Mouse (Mus musculus): ENCODE measurements around the gene Npff. TPM values are rescaled to one million over a fixed set of nuclear protein-coding genes. Genes with fewer than 3 reads are reported as not detected.

Npff gene
- polyA plus RNA-seq, 1 experiment = 0.94 TPM

DNA sequence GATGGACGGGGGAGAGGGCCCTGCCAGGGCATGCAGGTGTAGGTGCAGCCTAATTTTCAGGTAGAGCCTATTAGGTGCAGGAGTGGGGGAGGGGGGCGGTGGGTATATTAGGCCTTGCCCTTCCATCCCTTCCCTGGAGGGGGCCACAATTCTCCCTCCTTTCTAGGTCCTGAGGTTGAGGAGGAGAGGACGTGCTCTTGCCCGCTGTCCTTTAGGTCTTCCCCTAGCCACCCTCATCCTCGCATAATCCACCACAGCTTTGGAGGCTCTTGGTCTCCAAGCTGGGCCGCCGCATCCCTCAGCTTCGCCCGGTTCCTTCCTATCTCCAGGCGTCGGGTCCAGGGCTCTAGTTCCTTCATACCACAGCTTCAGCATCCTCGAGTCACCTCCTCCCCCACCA lies 8.4 kb downstream of the Npff start:
- peaks cover 36% of the 10 kb centered on the region for H3K79me3 ChIP-seq (ENCODE audit: low read depth)
- peak overlapping the region; percentile 88 for H3ac ChIP-seq (ENCODE audit: control insufficient read depth, insufficient read length, low read depth)
- H3K27me3 ChIP-seq (ENCODE audit: control insufficient read depth, insufficient read depth, insufficient read length) = no peaks in the 10 kb centered on the region
- no peak for TF ChIP-seq CTCF (IDR thresholded peaks at IDR 0.05; ENCODE audit: control insufficient read depth, insufficient read depth, insufficient read length)
- no peak for TF ChIP-seq MYOD1 (IDR thresholded peaks at IDR 0.05; ENCODE audit: control insufficient read depth, insufficient read length, low read depth)
- TF ChIP-seq MYOG (IDR thresholded peaks at IDR 0.05; ENCODE audit: control insufficient read depth, extremely low read depth, insufficient read length) = no peak
- TF ChIP-seq CEBPB (IDR thresholded peaks at IDR 0.05; ENCODE audit: low read depth) = no peak
- no peak for TF ChIP-seq FOSL1 (IDR thresholded peaks at IDR 0.05; ENCODE audit: insufficient read depth, low read length, poor library complexity, severe bottlenecking)
- TF ChIP-seq MAX (IDR thresholded peaks at IDR 0.05) = no peak
- no peak for TF ChIP-seq USF1 (IDR thresholded peaks at IDR 0.05; ENCODE audit: low read depth)
- peak overlapping the region; percentile 75 for H3K4me3 ChIP-seq (ENCODE audit: insufficient read depth, poor library complexity, severe bottlenecking)
- H3K36me3 ChIP-seq (ENCODE audit: control insufficient read depth, insufficient read depth) = peaks cover 21% of the 10 kb centered on the region
- H3K79me2 ChIP-seq (ENCODE audit: control insufficient read depth, insufficient read depth) = peaks cover 69% of the 10 kb centered on the region

GRCm38 (mm10) chr15:102515791-102516190 lies 9.0 kb downstream of the Npff start:
- H3ac ChIP-seq (ENCODE audit: control insufficient read depth, insufficient read length, low read depth) = peak overlapping the region; percentile 88
- H3K4me3 ChIP-seq (ENCODE audit: insufficient read depth, poor library complexity, severe bottlenecking) = peak overlapping the region; percentile 75
- H3K27me3 ChIP-seq (ENCODE audit: control insufficient read depth, insufficient read depth, insufficient read length) = no peaks in the 10 kb centered on the region
- peaks cover 35% of the 10 kb centered on the region for H3K79me3 ChIP-seq (ENCODE audit: low read depth)
- peaks cover 66% of the 10 kb centered on the region for H3K79me2 ChIP-seq (ENCODE audit: control insufficient read depth, insufficient read depth)
- no peak for TF ChIP-seq FOSL1 (IDR thresholded peaks at IDR 0.05; ENCODE audit: insufficient read depth, low read length, poor library complexity, severe bottlenecking)
- TF ChIP-seq MYOD1 (IDR thresholded peaks at IDR 0.05; ENCODE audit: control insufficient read depth, insufficient read length, low read depth) = no peak
- no peak for TF ChIP-seq MAX (IDR thresholded peaks at IDR 0.05)
- no peak for TF ChIP-seq MYOG (IDR thresholded peaks at IDR 0.05; ENCODE audit: control insufficient read depth, extremely low read depth, insufficient read length)
- TF ChIP-seq USF1 (IDR thresholded peaks at IDR 0.05; ENCODE audit: low read depth) = no peak
- TF ChIP-seq CTCF (IDR thresholded peaks at IDR 0.05; ENCODE audit: control insufficient read depth, insufficient read depth, insufficient read length) = no peak
- no peak for TF ChIP-seq CEBPB (IDR thresholded peaks at IDR 0.05; ENCODE audit: low read depth)
- peaks cover 16% of the 10 kb centered on the region for H3K36me3 ChIP-seq (ENCODE audit: control insufficient read depth, insufficient read depth)

DNA sequence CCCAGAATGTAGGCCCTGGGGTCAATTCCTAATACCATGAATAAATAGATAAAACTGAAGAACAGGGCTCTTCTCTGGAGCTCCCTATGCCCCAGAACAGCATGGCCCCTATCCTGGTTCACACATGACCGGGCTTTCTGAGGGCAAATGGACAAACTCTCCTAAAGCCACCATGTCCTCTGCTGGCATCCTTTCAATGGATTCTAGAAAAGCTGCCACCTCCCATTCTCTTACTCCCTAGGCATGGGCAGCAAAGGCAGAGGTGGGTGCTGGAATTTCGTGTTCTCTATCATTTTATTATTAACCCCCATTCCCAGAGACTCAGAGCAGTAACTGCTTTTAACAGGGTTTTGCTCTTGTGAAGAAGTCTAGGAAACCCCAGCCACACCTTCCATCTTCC lies 9.5 kb downstream of the Npff start:
- Histone ChIP-seq H3K4me3 (ENCODE audit: insufficient read depth, poor library complexity, severe bottlenecking) (no peak overlapping the region), H3K36me3 (ENCODE audit: control insufficient read depth, insufficient read depth) (peaks cover 10% of the 10 kb centered on the region), H3K79me2 (ENCODE audit: control insufficient read depth, insufficient read depth) (peaks cover 62% of the 10 kb centered on the region), H3K27me3 (ENCODE audit: control insufficient read depth, insufficient read depth, insufficient read length) (no peaks in the 10 kb centered on the region), H3K79me3 (ENCODE audit: low read depth) (peaks cover 30% of the 10 kb centered on the region), H3ac (ENCODE audit: control insufficient read depth, insufficient read length, low read depth) (no peak overlapping the region)
- TF ChIP-seq MYOG (IDR thresholded peaks at IDR 0.05; ENCODE audit: control insufficient read depth, extremely low read depth, insufficient read length) (no peak), MAX (IDR thresholded peaks at IDR 0.05) (no peak), CTCF (IDR thresholded peaks at IDR 0.05; ENCODE audit: control insufficient read depth, insufficient read depth, insufficient read length) (no peak), FOSL1 (IDR thresholded peaks at IDR 0.05; ENCODE audit: insufficient read depth, low read length, poor library complexity, severe bottlenecking) (no peak), USF1 (IDR thresholded peaks at IDR 0.05; ENCODE audit: low read depth) (no peak), CEBPB (IDR thresholded peaks at IDR 0.05; ENCODE audit: low read depth) (no peak), MYOD1 (IDR thresholded peaks at IDR 0.05; ENCODE audit: control insufficient read depth, insufficient read length, low read depth) (no peak)

DNA sequence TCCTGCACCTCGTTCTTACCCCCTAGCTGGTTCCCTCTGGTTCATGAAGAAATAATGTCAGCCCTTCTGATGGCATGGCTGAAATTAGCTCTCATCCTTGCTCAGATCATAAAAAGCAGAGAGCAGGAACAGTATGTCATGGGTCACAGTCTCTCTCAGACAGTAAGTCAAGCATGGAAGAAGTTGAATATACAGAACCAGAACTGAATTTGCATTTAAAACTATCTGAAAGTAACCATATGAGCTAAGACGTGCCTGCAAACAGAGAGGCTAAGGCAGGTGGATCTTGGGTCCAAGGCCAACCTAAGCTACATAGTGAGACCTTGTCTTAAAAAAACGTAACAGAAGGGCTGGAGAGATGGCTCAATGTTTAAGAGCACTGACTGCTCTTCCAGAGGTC lies 11.7 kb downstream of the Npff start:
- TF ChIP-seq USF1 (IDR thresholded peaks at IDR 0.05; ENCODE audit: low read depth) (no peak), MYOD1 (IDR thresholded peaks at IDR 0.05; ENCODE audit: control insufficient read depth, insufficient read length, low read depth) (no peak), MAX (IDR thresholded peaks at IDR 0.05) (no peak), FOSL1 (IDR thresholded peaks at IDR 0.05; ENCODE audit: insufficient read depth, low read length, poor library complexity, severe bottlenecking) (no peak), CTCF (IDR thresholded peaks at IDR 0.05; ENCODE audit: control insufficient read depth, insufficient read depth, insufficient read length) (no peak), CEBPB (IDR thresholded peaks at IDR 0.05; ENCODE audit: low read depth) (no peak), MYOG (IDR thresholded peaks at IDR 0.05; ENCODE audit: control insufficient read depth, extremely low read depth, insufficient read length) (no peak)
- H3K4me3 ChIP-seq (ENCODE audit: insufficient read depth, poor library complexity, severe bottlenecking) = no peak overlapping the region
- no peaks in the 10 kb centered on the region for H3K27me3 ChIP-seq (ENCODE audit: control insufficient read depth, insufficient read depth, insufficient read length)
- H3K79me2 ChIP-seq (ENCODE audit: control insufficient read depth, insufficient read depth) = peaks cover 49% of the 10 kb centered on the region
- H3K36me3 ChIP-seq (ENCODE audit: control insufficient read depth, insufficient read depth) = no peaks in the 10 kb centered on the region
- peaks cover 14% of the 10 kb centered on the region for H3K79me3 ChIP-seq (ENCODE audit: low read depth)
- no peak overlapping the region for H3ac ChIP-seq (ENCODE audit: control insufficient read depth, insufficient read length, low read depth)

GRCm38 (mm10) chr15:102512471-102512870 lies 12.3 kb downstream of the Npff start:
- H3K4me3 ChIP-seq (ENCODE audit: insufficient read depth, poor library complexity, severe bottlenecking) = no peak overlapping the region
- H3K27me3 ChIP-seq (ENCODE audit: control insufficient read depth, insufficient read depth, insufficient read length) = no peaks in the 10 kb centered on the region
- TF ChIP-seq CTCF (IDR thresholded peaks at IDR 0.05; ENCODE audit: control insufficient read depth, insufficient read depth, insufficient read length) = no peak
- no peak for TF ChIP-seq CEBPB (IDR thresholded peaks at IDR 0.05; ENCODE audit: low read depth)
- no peak for TF ChIP-seq MYOG (IDR thresholded peaks at IDR 0.05; ENCODE audit: control insufficient read depth, extremely low read depth, insufficient read length)
- no peak for TF ChIP-seq FOSL1 (IDR thresholded peaks at IDR 0.05; ENCODE audit: insufficient read depth, low read length, poor library complexity, severe bottlenecking)
- no peak for TF ChIP-seq MYOD1 (IDR thresholded peaks at IDR 0.05; ENCODE audit: control insufficient read depth, insufficient read length, low read depth)
- TF ChIP-seq MAX (IDR thresholded peaks at IDR 0.05) = no peak

GRCm38 (mm10) chr15:102512010-102512409 lies 12.7 kb downstream of the Npff start:
- Histone ChIP-seq H3K27me3 (ENCODE audit: control insufficient read depth, insufficient read depth, insufficient read length) (no peaks in the 10 kb centered on the region), H3K79me3 (ENCODE audit: low read depth) (peaks cover 14% of the 10 kb centered on the region), H3K4me3 (ENCODE audit: insufficient read depth, poor library complexity, severe bottlenecking) (no peak overlapping the region), H3K36me3 (ENCODE audit: control insufficient read depth, insufficient read depth) (no peaks in the 10 kb centered on the region), H3K79me2 (ENCODE audit: control insufficient read depth, insufficient read depth) (peaks cover 49% of the 10 kb centered on the region), H3ac (ENCODE audit: control insufficient read depth, insufficient read length, low read depth) (no peak overlapping the region)
- TF ChIP-seq MAX (IDR thresholded peaks at IDR 0.05) (no peak), MYOD1 (IDR thresholded peaks at IDR 0.05; ENCODE audit: control insufficient read depth, insufficient read length, low read depth) (no peak), USF1 (IDR thresholded peaks at IDR 0.05; ENCODE audit: low read depth) (no peak), MYOG (IDR thresholded peaks at IDR 0.05; ENCODE audit: control insufficient read depth, extremely low read depth, insufficient read length) (no peak), CTCF (IDR thresholded peaks at IDR 0.05; ENCODE audit: control insufficient read depth, insufficient read depth, insufficient read length) (no peak), CEBPB (IDR thresholded peaks at IDR 0.05; ENCODE audit: low read depth) (no peak), FOSL1 (IDR thresholded peaks at IDR 0.05; ENCODE audit: insufficient read depth, low read length, poor library complexity, severe bottlenecking) (no peak)

More at GRCm38 (mm10) chr15:102512471-102512870, 12.3 kb downstream of the Npff start:
- Histone ChIP-seq H3K79me2 (ENCODE audit: control insufficient read depth, insufficient read depth) (peaks cover 49% of the 10 kb centered on the region), H3K36me3 (ENCODE audit: control insufficient read depth, insufficient read depth) (no peaks in the 10 kb centered on the region), H3ac (ENCODE audit: control insufficient read depth, insufficient read length, low read depth) (no peak overlapping the region), H3K79me3 (ENCODE audit: low read depth) (peaks cover 14% of the 10 kb centered on the region)

Measured in C2C12 (cell line).